Mouse (Mus musculus): ENCODE data around the gene Etl4. TPM values are rescaled to one million over a fixed set of nuclear protein-coding genes. Genes with fewer than 3 reads are reported as not detected.

Gene Etl4
- polyA plus RNA-seq (2014; fragmentation: Nextera tagmentation; extraction: Ambion mirVana), result 1.8 and 2.5 TPM in 2 replicates

- Histone ChIP-seq H3K27ac (replicated peaks; ENCODE audit: low read depth, low read length) (no peak within 1 kb of the TSS), H3K9ac (replicated peaks; ENCODE audit: low read length) (peak within 1 kb of the TSS; percentile 53), H3K4me3 (replicated peaks; ENCODE audit: low read depth, low read length) (peak within 1 kb of the TSS; percentile 56), H3K4me2 (ENCODE audit: low read length) (peak within 1 kb of the TSS; percentile 98), H3K27me3 (ENCODE audit: control insufficient read depth, insufficient read depth, low read length) (peaks cover 24% of the 10 kb centered on the region), H3K36me3 (ENCODE audit: control insufficient read depth, insufficient read depth, low read length) (no peaks in the 10 kb centered on the region), H3K4me1 (ENCODE audit: control insufficient read depth, insufficient read depth, low read length) (0 out of 2 replicates have a peak, but pooled peaks cover 4% of the 10 kb centered on the region), H3K9me3 (ENCODE audit: control insufficient read depth, low read length) (no peaks in the 10 kb centered on the region)
- ATAC-seq (ENCODE audit: low FRiP score, low TSS enrichment) (peak; percentile 92), DNase-seq (peak; percentile 84)
- under 1% methylated on average over 37 of the region's 37 CpGs for WGBS
Observed at GRCm38 (mm10) chr2:19909171-19909899, at the start of gene Etl4. Gene Etl4 (plus strand): TSS chr2:19909780.

- ATAC-seq (ENCODE audit: low FRiP score, low TSS enrichment) (peak; percentile 63; the same call in 1 of the 2 replicates), DNase-seq (peak; percentile 50)
- no peaks in the 10 kb centered on the region for H3K9me3 ChIP-seq (ENCODE audit: control insufficient read depth, low read length)
- no peaks in the 10 kb centered on the region for H3K36me3 ChIP-seq (ENCODE audit: control insufficient read depth, insufficient read depth, low read length)
- no peak overlapping the region for H3K9ac ChIP-seq (replicated peaks; ENCODE audit: low read length)
- no peaks in the 10 kb centered on the region for H3K4me1 ChIP-seq (ENCODE audit: control insufficient read depth, insufficient read depth, low read length)
- H3K27ac ChIP-seq (replicated peaks; ENCODE audit: low read depth, low read length), result no peak overlapping the region
- H3K4me3 ChIP-seq (replicated peaks; ENCODE audit: low read depth, low read length), result no peak overlapping the region
- H3K27me3 ChIP-seq (ENCODE audit: control insufficient read depth, insufficient read depth, low read length), result no peaks in the 10 kb centered on the region
- H3K4me2 ChIP-seq (ENCODE audit: low read length), result no peak overlapping the region
Observed at GRCm38 (mm10) chr2:19869167-19869566, 40.4 kb upstream of the Etl4 start.

DNA sequence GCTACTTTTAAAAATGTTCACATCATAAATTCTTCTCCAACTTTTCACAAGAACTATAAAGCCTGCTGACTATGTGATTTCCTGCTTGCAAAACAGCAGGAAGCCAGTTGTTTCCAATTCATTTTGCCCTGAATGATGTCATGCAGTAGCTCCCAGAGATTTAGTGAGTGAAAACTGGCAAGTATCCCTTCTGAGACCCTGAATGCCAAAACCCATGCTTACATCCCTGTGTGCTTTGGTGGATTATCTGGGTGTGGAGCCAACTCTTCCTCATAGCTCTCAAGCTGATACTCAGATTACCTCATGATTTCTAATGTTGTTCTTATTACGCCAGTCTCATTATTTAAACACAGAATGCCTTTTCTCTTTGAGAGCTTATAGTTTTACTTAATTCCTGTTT is 37.7 kb upstream of the Etl4 start:
- Histone ChIP-seq H3K9me3 (ENCODE audit: control insufficient read depth, low read length) (no peaks in the 10 kb centered on the region), H3K4me2 (ENCODE audit: low read length) (no peak overlapping the region), H3K4me3 (replicated peaks; ENCODE audit: low read depth, low read length) (no peak overlapping the region), H3K27me3 (ENCODE audit: control insufficient read depth, insufficient read depth, low read length) (no peaks in the 10 kb centered on the region), H3K36me3 (ENCODE audit: control insufficient read depth, insufficient read depth, low read length) (no peaks in the 10 kb centered on the region), H3K9ac (replicated peaks; ENCODE audit: low read length) (no peak overlapping the region), H3K4me1 (ENCODE audit: control insufficient read depth, insufficient read depth, low read length) (no peaks in the 10 kb centered on the region), H3K27ac (replicated peaks; ENCODE audit: low read depth, low read length) (no peak overlapping the region)
- DNase-seq, result no peak
- ATAC-seq (ENCODE audit: low FRiP score, low TSS enrichment), result no peak
- WGBS, result 98% methylated on average over 1 of the region's 1 CpGs

DNA sequence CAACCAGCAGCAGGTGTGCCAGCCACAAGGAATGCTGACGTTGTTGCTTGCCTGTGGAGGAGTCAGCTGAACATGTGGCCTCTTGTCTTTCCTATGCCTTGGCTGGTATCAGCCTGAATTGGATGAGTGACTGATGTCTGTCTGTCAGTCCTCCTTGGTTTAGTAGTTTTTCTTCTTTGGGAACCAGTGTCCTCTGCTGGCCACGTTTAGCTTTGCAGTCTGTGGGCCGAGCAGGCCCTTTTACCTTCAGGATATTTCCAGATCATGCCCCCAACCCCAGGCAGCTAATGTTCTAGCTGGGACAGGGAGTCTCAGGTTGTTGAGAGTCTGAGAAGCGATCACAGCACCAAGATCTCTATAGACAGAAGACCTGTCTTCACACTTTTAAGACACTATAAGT is 18.7 kb upstream of the Etl4 start:
- no peaks in the 10 kb centered on the region for H3K27me3 ChIP-seq (ENCODE audit: control insufficient read depth, insufficient read depth, low read length)
- H3K4me2 ChIP-seq (ENCODE audit: low read length), result no peak overlapping the region
- H3K27ac ChIP-seq (replicated peaks; ENCODE audit: low read depth, low read length), result no peak overlapping the region
- WGBS, result 45% methylated on average over 4 of the region's 4 CpGs
- no peak overlapping the region for H3K4me3 ChIP-seq (replicated peaks; ENCODE audit: low read depth, low read length)
- H3K9me3 ChIP-seq (ENCODE audit: control insufficient read depth, low read length), result no peaks in the 10 kb centered on the region
- no peaks in the 10 kb centered on the region for H3K4me1 ChIP-seq (ENCODE audit: control insufficient read depth, insufficient read depth, low read length)
- no peak overlapping the region for H3K9ac ChIP-seq (replicated peaks; ENCODE audit: low read length)
- no peaks in the 10 kb centered on the region for H3K36me3 ChIP-seq (ENCODE audit: control insufficient read depth, insufficient read depth, low read length)
- DNase-seq, result no peak
- no peak for ATAC-seq (ENCODE audit: low FRiP score, low TSS enrichment)

- Histone ChIP-seq H3K36me3 (ENCODE audit: control insufficient read depth, insufficient read depth, low read length) (no peaks in the 10 kb centered on the region), H3K27ac (replicated peaks; ENCODE audit: low read depth, low read length) (no peak overlapping the region), H3K9me3 (ENCODE audit: control insufficient read depth, low read length) (no peaks in the 10 kb centered on the region), H3K4me2 (ENCODE audit: low read length) (peak overlapping the region; percentile 98), H3K9ac (replicated peaks; ENCODE audit: low read length) (peak overlapping the region; percentile 53), H3K4me3 (replicated peaks; ENCODE audit: low read depth, low read length) (peak overlapping the region; percentile 56), H3K4me1 (ENCODE audit: control insufficient read depth, insufficient read depth, low read length) (0 out of 2 replicates have a peak, but pooled peaks cover 4% of the 10 kb centered on the region), H3K27me3 (ENCODE audit: control insufficient read depth, insufficient read depth, low read length) (peaks cover 24% of the 10 kb centered on the region)
- no peak for DNase-seq
- WGBS, result under 1% methylated on average over 31 of the region's 31 CpGs
- no peak; the same call in 1 of the 2 replicates for ATAC-seq (ENCODE audit: low FRiP score, low TSS enrichment)
Observed at GRCm38 (mm10) chr2:19909900-19910780, 560 bp downstream of the Etl4 start.

DNA sequence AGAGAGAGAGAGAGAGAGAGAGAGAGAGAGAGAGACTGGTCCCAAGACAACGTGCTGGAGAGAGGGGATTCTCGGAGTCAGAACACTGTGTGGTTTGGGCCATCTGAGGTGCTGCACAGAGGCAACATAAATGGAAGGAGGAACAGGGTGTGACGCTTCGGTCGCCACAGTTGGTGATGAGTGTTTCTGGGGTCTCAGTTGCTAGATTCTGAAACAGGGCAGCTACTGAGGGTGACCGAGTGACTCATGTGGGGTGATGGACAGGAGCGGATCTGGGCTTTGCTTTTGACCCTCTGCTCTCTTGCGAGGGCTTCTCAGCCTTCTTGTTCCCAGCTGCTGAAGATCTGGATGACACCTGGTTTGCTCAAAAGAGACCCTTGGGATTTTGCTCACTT is 1.2 kb downstream of the Etl4 start:
- no peak overlapping the region for H3K27ac ChIP-seq (replicated peaks; ENCODE audit: low read depth, low read length)
- no peak for DNase-seq
- H3K4me2 ChIP-seq (ENCODE audit: low read length), result peak overlapping the region; percentile 98
- H3K27me3 ChIP-seq (ENCODE audit: control insufficient read depth, insufficient read depth, low read length), result peaks cover 24% of the 10 kb centered on the region
- 0 out of 2 replicates have a peak, but pooled peaks cover 4% of the 10 kb centered on the region for H3K4me1 ChIP-seq (ENCODE audit: control insufficient read depth, insufficient read depth, low read length)
- no peaks in the 10 kb centered on the region for H3K9me3 ChIP-seq (ENCODE audit: control insufficient read depth, low read length)
- H3K4me3 ChIP-seq (replicated peaks; ENCODE audit: low read depth, low read length), result 0 out of 2 replicates have a peak overlapping the region, but pooled peaks have one; percentile 10
- no peak overlapping the region for H3K9ac ChIP-seq (replicated peaks; ENCODE audit: low read length)
- no peak for ATAC-seq (ENCODE audit: low FRiP score, low TSS enrichment)
- 1% methylated on average over 8 of the region's 8 CpGs for WGBS
- no peaks in the 10 kb centered on the region for H3K36me3 ChIP-seq (ENCODE audit: control insufficient read depth, insufficient read depth, low read length)

DNA sequence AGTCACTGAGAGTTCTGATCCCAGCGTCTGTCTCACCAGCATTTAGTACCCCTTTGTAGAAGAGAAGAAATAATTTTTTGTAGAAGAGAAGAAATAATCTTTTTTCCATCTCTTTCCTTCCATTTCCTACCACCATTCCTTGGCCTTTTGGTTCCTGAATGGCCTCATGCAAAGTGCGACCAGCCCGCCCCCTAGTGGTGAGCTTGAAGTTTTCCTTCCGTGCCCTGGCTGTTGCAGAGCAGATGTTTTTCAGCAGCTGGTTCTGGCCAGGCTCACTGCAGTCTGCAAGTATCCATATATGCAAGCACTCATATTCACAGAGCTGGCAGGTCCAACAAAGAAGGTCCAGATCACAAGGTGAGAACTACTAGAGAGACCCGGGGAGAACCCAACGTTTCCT is 9.6 kb downstream of the Etl4 start:
- 23% methylated on average over 6 of the region's 6 CpGs for WGBS
- Histone ChIP-seq H3K4me1 (ENCODE audit: control insufficient read depth, insufficient read depth, low read length) (no peaks in the 10 kb centered on the region), H3K4me3 (replicated peaks; ENCODE audit: low read depth, low read length) (no peak overlapping the region), H3K9me3 (ENCODE audit: control insufficient read depth, low read length) (no peaks in the 10 kb centered on the region), H3K27me3 (ENCODE audit: control insufficient read depth, insufficient read depth, low read length) (no peaks in the 10 kb centered on the region), H3K27ac (replicated peaks; ENCODE audit: low read depth, low read length) (no peak overlapping the region), H3K4me2 (ENCODE audit: low read length) (no peak overlapping the region), H3K9ac (replicated peaks; ENCODE audit: low read length) (no peak overlapping the region), H3K36me3 (ENCODE audit: control insufficient read depth, insufficient read depth, low read length) (no peaks in the 10 kb centered on the region)
- ATAC-seq (ENCODE audit: low FRiP score, low TSS enrichment) (no peak; the same call in 1 of the 2 replicates), DNase-seq (peak; percentile 77)

DNA sequence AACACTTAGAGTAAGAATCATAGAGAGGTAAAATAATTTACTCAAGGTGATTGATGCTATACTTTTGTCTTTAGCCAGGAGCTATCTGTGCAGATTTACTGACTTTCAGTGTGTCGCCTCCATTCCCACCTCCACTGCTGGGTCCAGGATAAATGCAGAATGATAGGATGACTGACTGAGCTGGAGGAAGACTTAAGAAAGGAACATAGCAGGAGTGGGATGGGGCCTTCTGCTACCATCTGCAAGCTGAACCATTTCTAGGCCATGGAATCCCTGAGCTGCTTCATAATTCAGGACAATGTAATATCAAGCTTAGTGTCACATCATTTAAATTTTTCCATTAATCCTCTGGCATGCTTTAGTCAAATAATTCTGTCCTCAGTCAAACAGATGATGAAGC is 20.4 kb downstream of the Etl4 start:
- H3K9ac ChIP-seq (replicated peaks; ENCODE audit: low read length), result no peak overlapping the region
- no peak overlapping the region for H3K4me2 ChIP-seq (ENCODE audit: low read length)
- H3K27me3 ChIP-seq (ENCODE audit: control insufficient read depth, insufficient read depth, low read length), result no peaks in the 10 kb centered on the region
- H3K36me3 ChIP-seq (ENCODE audit: control insufficient read depth, insufficient read depth, low read length), result no peaks in the 10 kb centered on the region
- WGBS, result 87% methylated on average over 1 of the region's 1 CpGs
- ATAC-seq (ENCODE audit: low FRiP score, low TSS enrichment) (no peak), DNase-seq (no peak)
- H3K27ac ChIP-seq (replicated peaks; ENCODE audit: low read depth, low read length), result no peak overlapping the region
- no peak overlapping the region for H3K4me3 ChIP-seq (replicated peaks; ENCODE audit: low read depth, low read length)
- no peaks in the 10 kb centered on the region for H3K4me1 ChIP-seq (ENCODE audit: control insufficient read depth, insufficient read depth, low read length)
- H3K9me3 ChIP-seq (ENCODE audit: control insufficient read depth, low read length), result no peaks in the 10 kb centered on the region

Data from midbrain, embryonic 14.5 days (tissue).